Mouse (Mus musculus) G1E (cell line): ENCODE data around the gene Sesn2. TPM values are rescaled to one million over a fixed set of nuclear protein-coding genes. Genes with fewer than 3 reads are reported as not detected.

Source experiments
- ATAC-seq: 2 replicates; pipeline ENCODE4 v1.8.0; 2016; ENCODE audit warnings: mild to moderate bottlenecking; ENCODE audit not compliant: insufficient number of reproducible peaks, poor library complexity, low FRiP score, severe bottlenecking; ENCODE audit errors: extremely low read depth
- DNase-seq: peaks from one replicate; pipeline ENCODE4 v3.0.0; 2012; ENCODE audit warnings: low spot score
- H3K27me3 ChIP-seq: 2 replicates; pipeline ENCODE4 v1.6.1; 2012; ENCODE audit warnings: mild to moderate bottlenecking, low read length, inconsistent platforms; ENCODE audit not compliant: insufficient read depth
- H3K36me3 ChIP-seq: replicated peaks from 2 replicates; pipeline ENCODE3; 2012; ENCODE audit warnings: mild to moderate bottlenecking, inconsistent platforms
- H3K4me1 ChIP-seq: 2 replicates; pipeline ENCODE4 v1.6.1; 2012; ENCODE audit warnings: low read depth, low read length, inconsistent platforms, mixed read lengths; ENCODE audit not compliant: insufficient read depth
- H3K4me3 ChIP-seq: 2 replicates; pipeline ENCODE4 v1.5.1; 2012; ENCODE audit warnings: low read depth, mild to moderate bottlenecking, inconsistent platforms, low read length, moderate library complexity, mixed read lengths
- H3K9me3 ChIP-seq: replicated peaks from 2 replicates; pipeline ENCODE4 v1.6.1; 2012; ENCODE audit warnings: inconsistent platforms
- CTCF ChIP-seq: IDR thresholded peaks from 2 replicates; pipeline ENCODE4 v1.5.1; 2012; ENCODE audit warnings: low read depth, low read length, inconsistent platforms, mixed read lengths
- GATA1 ChIP-seq: IDR thresholded peaks from 2 replicates; pipeline ENCODE4 v1.6.1; 2012; ENCODE audit warnings: borderline replicate concordance, low read length, inconsistent platforms, mixed read lengths
- GATA2 ChIP-seq: IDR thresholded peaks from 2 replicates; pipeline ENCODE4 v1.6.1; 2012; ENCODE audit warnings: low read depth, low read length, inconsistent platforms, borderline replicate concordance
- POLR2AphosphoS5 ChIP-seq: IDR thresholded peaks from 2 replicates; pipeline ENCODE4 v1.6.1; 2012; ENCODE audit warnings: low read depth, low read length, inconsistent platforms; ENCODE audit not compliant: insufficient replicate concordance
- TAL1 ChIP-seq: conservative IDR thresholded peaks from 2 replicates; pipeline ENCODE4 v1.6.1; 2012; ENCODE audit warnings: low read depth, low read length, inconsistent platforms, mixed read lengths
- polyA plus RNA-seq: library from polyadenylated mRNA; stranded (reverse); fragments of >175 nt; gene quantifications from 2 replicates; pipeline ENCODE4 v1.2.3, GENCODE M21; 2012
- total RNA-seq, 2 experiments: library from RNA; stranded (forward) in 1 of 2; stranded (reverse) in 1 of 2; fragments of 200-1000 nt in 1 of 2; fragments of >200 nt in 1 of 2; fragmentation: Nextera tagmentation in 1 of 2; gene quantifications; 2 replicates each; pipeline ENCODE4 v1.2.3; 2014 to 2017

Sesn2 gene
- total and polyA plus RNA-seq, 3 experiments: 7.5 to 51.8 (median 41.0) TPM

DNA sequence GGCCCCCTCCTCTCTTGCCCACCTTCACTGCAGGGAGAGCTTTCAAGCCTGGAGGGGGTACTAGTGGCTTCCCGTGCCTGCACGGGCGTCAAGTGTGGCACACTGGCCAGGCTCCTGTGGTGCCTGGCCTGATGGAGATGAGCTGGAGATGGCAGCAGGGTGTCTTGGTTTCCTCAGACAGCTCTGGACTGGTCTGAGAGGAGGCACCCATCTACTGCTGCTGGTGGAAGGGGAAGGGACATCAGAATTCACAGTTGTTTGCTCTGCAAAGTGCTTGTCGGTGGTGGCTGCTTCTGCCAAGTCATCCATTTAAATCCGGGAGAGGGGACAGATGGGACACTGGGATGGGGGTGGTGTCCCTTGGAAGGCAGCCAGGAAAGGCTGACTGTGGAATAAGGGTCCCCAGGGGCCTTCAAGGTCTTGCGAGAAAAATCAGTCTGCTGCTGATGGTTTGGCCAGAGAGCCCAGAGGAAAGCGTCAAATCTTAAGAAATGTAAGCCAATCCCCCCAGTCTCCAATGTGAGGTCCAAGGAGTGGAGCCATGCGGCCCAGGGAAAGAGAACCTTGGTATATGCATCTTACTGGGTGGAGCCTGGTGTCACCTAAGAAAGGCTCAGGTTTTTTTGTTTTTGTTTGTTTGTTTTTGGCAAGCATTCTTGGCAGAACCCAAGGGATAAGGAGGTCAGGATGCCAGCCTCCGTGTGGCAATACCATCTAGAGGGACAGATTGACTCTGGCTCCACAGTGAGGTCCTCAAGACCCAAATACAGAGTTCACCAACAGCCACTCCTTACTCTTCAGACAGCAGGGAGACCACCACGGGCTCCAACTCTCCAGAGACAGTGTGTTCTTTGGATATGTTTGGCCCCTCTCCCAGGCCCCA lies 17.9 kb downstream of the Sesn2 start:
- Histone ChIP-seq H3K27me3 (peaks cover 9% of the 10 kb centered on the region; the same call in 1 of the 2 replicates), H3K36me3 (peaks cover 67% of the 10 kb centered on the region)

DNA sequence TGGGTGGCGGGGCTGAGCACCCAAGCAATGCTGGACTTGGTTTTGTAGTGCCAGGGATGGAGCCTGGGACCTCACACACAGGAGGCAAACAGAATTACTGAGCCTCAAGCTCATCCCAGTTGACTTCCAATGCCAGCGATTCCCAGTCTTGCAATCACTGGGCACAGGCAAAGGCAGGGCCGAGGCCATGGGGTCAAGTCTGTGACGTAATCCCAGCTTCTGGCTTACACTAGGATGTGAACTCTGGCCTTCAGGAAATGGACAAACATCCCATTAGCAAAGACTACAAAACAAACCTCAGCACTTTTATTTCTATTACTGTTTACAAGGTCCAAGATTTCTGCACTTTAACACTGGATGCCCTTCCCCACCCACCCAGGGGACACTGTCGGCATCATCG lies 18.6 kb downstream of the Sesn2 start:
- H3K27me3 ChIP-seq: peaks cover 9% of the 10 kb centered on the region; the same call in 1 of the 2 replicates
- no peak overlapping the region for H3K4me3 ChIP-seq
- no peaks in the 10 kb centered on the region for H3K9me3 ChIP-seq
- H3K4me1 ChIP-seq: peaks cover 11% of the 10 kb centered on the region
- TF ChIP-seq TAL1: no peak
- TF ChIP-seq GATA1: no peak
- no peak for TF ChIP-seq GATA2
- TF ChIP-seq POLR2AphosphoS5: no peak
- no peak for TF ChIP-seq CTCF
- no peak for ATAC-seq
- no peak for DNase-seq
- H3K36me3 ChIP-seq: peaks cover 61% of the 10 kb centered on the region

More for the DNA sequence above, 17.9 kb downstream of the Sesn2 start:
- DNase-seq (no peak), ATAC-seq (no peak)
- TF ChIP-seq GATA2 (no peak), GATA1 (no peak), TAL1 (no peak), POLR2AphosphoS5 (no peak), CTCF (no peak)
- H3K4me1 ChIP-seq: peaks cover 11% of the 10 kb centered on the region
- H3K4me3 ChIP-seq: no peak overlapping the region
- no peaks in the 10 kb centered on the region for H3K9me3 ChIP-seq

- no peak for DNase-seq
- ATAC-seq: no peak
- Histone ChIP-seq H3K4me3 (no peak overlapping the region), H3K9me3 (no peaks in the 10 kb centered on the region), H3K4me1 (peaks cover 11% of the 10 kb centered on the region), H3K27me3 (peaks cover 9% of the 10 kb centered on the region; the same call in 1 of the 2 replicates), H3K36me3 (peaks cover 54% of the 10 kb centered on the region)
- TF ChIP-seq GATA1 (no peak), GATA2 (no peak), POLR2AphosphoS5 (no peak), CTCF (no peak), TAL1 (no peak)
Observed at GRCm38 (mm10) chr4:132491057-132491456, 19.2 kb downstream of the Sesn2 start.

DNA sequence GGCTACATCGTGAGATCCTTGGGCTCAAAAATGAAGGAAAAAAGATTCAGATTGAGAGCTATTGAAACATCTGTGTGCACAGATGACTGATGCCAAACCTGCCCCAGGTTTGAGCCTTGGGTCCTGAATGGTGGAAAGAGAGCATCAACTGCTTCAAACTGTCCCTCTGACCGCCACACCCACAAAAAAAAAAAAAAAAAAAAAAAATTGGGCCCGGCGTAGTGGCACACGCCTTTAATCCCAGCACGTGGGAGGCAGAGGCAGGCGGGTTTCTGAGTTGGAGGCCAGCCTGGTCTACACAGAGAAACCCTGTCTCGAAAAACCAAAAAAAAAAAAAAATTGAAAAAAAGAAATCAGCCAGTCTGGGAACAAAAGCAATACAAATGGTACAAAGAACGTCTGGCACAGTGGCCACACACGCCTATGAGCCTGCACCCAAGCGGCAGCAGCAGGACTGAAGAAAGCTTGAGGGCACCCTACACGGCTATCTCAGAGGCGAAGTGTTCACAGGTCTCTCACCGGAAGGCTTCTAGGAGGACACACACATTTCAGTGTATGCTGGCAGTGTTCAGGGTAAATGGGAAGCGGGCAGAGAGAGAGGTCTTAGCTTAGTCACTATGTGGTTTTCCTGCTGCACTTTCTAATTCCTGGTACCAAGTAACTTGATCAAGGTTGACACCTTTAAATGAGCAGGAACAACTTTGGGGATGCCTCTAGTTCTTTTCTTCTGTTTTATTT lies 19.9 kb downstream of the Sesn2 start:
- TF ChIP-seq POLR2AphosphoS5: no peak
- no peak for TF ChIP-seq GATA1
- no peak for TF ChIP-seq TAL1
- TF ChIP-seq CTCF: no peak
- TF ChIP-seq GATA2: no peak
- H3K4me1 ChIP-seq: peaks cover 11% of the 10 kb centered on the region
- ATAC-seq: no peak

DNA sequence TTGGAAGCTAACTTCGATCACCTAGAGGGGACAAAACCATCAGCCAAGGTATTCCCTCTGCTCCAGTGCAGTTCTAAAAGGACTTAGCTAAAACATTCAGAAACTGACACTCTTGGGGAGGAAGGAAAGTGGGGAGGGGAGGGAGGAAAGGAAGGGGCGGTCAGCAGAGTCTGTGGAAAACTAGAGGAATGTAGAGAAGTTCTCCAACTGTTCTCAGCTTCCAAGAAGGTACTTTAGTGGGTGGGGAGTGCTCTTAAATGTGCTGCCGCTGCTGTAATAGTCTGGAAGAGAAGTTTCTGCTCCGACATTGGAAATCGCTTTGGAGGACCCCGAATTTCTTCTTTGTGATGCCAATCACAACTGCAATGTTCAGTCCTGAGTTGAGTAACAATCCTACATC lies 21.3 kb downstream of the Sesn2 start:
- TF ChIP-seq TAL1 (no peak), GATA1 (no peak), GATA2 (no peak), POLR2AphosphoS5 (no peak), CTCF (no peak)
- peaks cover 2% of the 10 kb centered on the region; the same call in 1 of the 2 replicates for H3K4me1 ChIP-seq
- peaks cover 9% of the 10 kb centered on the region; the same call in 1 of the 2 replicates for H3K27me3 ChIP-seq
- H3K36me3 ChIP-seq: peaks cover 33% of the 10 kb centered on the region
- DNase-seq: no peak
- H3K9me3 ChIP-seq: no peaks in the 10 kb centered on the region
- ATAC-seq: no peak
- no peak overlapping the region for H3K4me3 ChIP-seq

More for the DNA sequence above, 19.9 kb downstream of the Sesn2 start:
- H3K4me3 ChIP-seq: no peak overlapping the region
- no peak for DNase-seq
- peaks cover 48% of the 10 kb centered on the region for H3K36me3 ChIP-seq
- H3K27me3 ChIP-seq: peaks cover 9% of the 10 kb centered on the region; the same call in 1 of the 2 replicates
- no peaks in the 10 kb centered on the region for H3K9me3 ChIP-seq

GRCm38 (mm10) chr4:132488521-132488920 lies 21.8 kb downstream of the Sesn2 start:
- H3K27me3 ChIP-seq: peaks cover 9% of the 10 kb centered on the region; the same call in 1 of the 2 replicates
- no peak for TF ChIP-seq CTCF
- no peak for TF ChIP-seq GATA2
- TF ChIP-seq POLR2AphosphoS5: no peak
- no peak for TF ChIP-seq GATA1
- TF ChIP-seq TAL1: no peak
- no peak for ATAC-seq
- no peak overlapping the region for H3K4me3 ChIP-seq
- no peaks in the 10 kb centered on the region for H3K9me3 ChIP-seq
- H3K4me1 ChIP-seq: peaks cover 2% of the 10 kb centered on the region; the same call in 1 of the 2 replicates
- DNase-seq: no peak
- peaks cover 28% of the 10 kb centered on the region for H3K36me3 ChIP-seq
